Mouse (Mus musculus) forebrain, postnatal 0 days (tissue): ENCODE measurements around the gene Ttc16. TPM values are rescaled to one million over a fixed set of nuclear protein-coding genes. Genes with fewer than 3 reads are reported as not detected.
A peak's percentile ranks its signal among the peaks of the same experiment; 100 is the strongest.

Source experiments
- ATAC-seq: fragments of 200-750 bp; cut with Nextera tagmentation; 2 replicates; pipeline ENCODE4 v1.8.0; 2017; ENCODE audit warnings: mild to moderate bottlenecking, moderate library complexity
- DNase-seq: peaks from one replicate; pipeline ENCODE4 v3.0.0-alpha.2; 2015
- H3K27ac ChIP-seq: fragments of 300-500 bp; sonication (generic); 2 replicates; pipeline ENCODE4 v1.5.1; 2014; ENCODE audit warnings: low read depth, mild to moderate bottlenecking, antibody characterized with exemption, low read length, moderate library complexity, mixed read lengths
- H3K27me3 ChIP-seq: fragments of 300-500 bp; sonication (generic); 2 replicates; pipeline ENCODE4 v1.6.1; 2014; ENCODE audit warnings: mild to moderate bottlenecking, low read length, mixed read lengths; ENCODE audit not compliant: insufficient read depth
- H3K36me3 ChIP-seq: fragments of 300-500 bp; sonication (generic); 2 replicates; pipeline ENCODE4 v1.6.1; 2014; ENCODE audit warnings: mild to moderate bottlenecking, moderate library complexity; ENCODE audit not compliant: insufficient read depth
- H3K4me1 ChIP-seq: fragments of 300-500 bp; sonication (generic); 2 replicates; pipeline ENCODE4 v1.6.1; 2014; ENCODE audit warnings: antibody characterized with exemption; ENCODE audit not compliant: insufficient read depth
- H3K4me2 ChIP-seq: fragments of 300-500 bp; sonication (generic); 2 replicates; pipeline ENCODE4 v1.6.1; 2014; ENCODE audit warnings: low read depth, mild to moderate bottlenecking, moderate library complexity
- H3K4me3 ChIP-seq: fragments of 300-500 bp; sonication (generic); 2 replicates; pipeline ENCODE4 v1.5.1; 2014; ENCODE audit warnings: low read depth, low read length, mixed read lengths
- H3K9ac ChIP-seq: fragments of 300-500 bp; sonication (generic); 2 replicates; pipeline ENCODE4 v1.6.1; 2014; ENCODE audit warnings: mild to moderate bottlenecking
- H3K9me3 ChIP-seq: fragments of 300-500 bp; sonication (generic); 2 replicates; pipeline ENCODE4 v1.6.1; 2016; ENCODE audit warnings: low read length
- CTCF ChIP-seq: sonication (generic); IDR thresholded peaks from 2 replicates; pipeline ENCODE4 v1.5.1; 2016; ENCODE audit warnings: antibody characterized with exemption, control low read depth, low read depth
- WGBS: fragments of 180-500 bp; shearing (Covaris S2); extraction: QIAGEN DNeasy Blood & Tissue Kit; methylation state at CpG from one replicate; pipeline ENCODE4 v1.1.7; 2014; 5-methylcytosine and 5-hydroxymethylcytosine counted together
- polyA plus RNA-seq: library from polyadenylated mRNA; unstranded; fragments of >200 nt; fragmentation: Nextera tagmentation; extraction: Ambion mirVana; gene quantifications from 2 replicates; pipeline ENCODE4 v1.2.1, GENCODE M21; 2015
- total RNA-seq: library from RNA; depleted of rRNA; stranded (reverse); fragments of >200 nt; gene quantifications from 2 replicates; pipeline ENCODE4 v1.2.3, GENCODE M21; 2014

The Ttc16 gene
- total and polyA plus RNA-seq, 2 experiments from 2014 or later = 1.00 to 1.2 TPM

GRCm38 (mm10) chr2:32784048-32784681 is 8.7 kb upstream of the Ttc16 start, which contains the start of gene Cfap157:
TSS of gene Cfap157 (minus strand) at chr2:32784428.
- Histone ChIP-seq H3K9me3 (no peaks in the 10 kb centered on the region), H3K4me2 (peak within 1 kb of the TSS; percentile 17; the same call in 1 of the 2 replicates), H3K4me1 (no peaks in the 10 kb centered on the region), H3K4me3 (no peak within 1 kb of the TSS), H3K36me3 (peaks cover 6% of the 10 kb centered on the region), H3K9ac (no peak within 1 kb of the TSS), H3K27ac (no peak within 1 kb of the TSS), H3K27me3 (no peaks in the 10 kb centered on the region)
- DNase-seq (peak; percentile 22), ATAC-seq (peak; percentile 60; the same call in 1 of the 2 replicates)
- TF ChIP-seq CTCF = no peak
- 72% methylated on average over 4 of the region's 4 CpGs for WGBS

- Histone ChIP-seq H3K9me3 (no peaks in the 10 kb centered on the region), H3K27ac (no peak overlapping the region), H3K4me2 (no peak overlapping the region), H3K9ac (no peak overlapping the region), H3K4me3 (no peak overlapping the region), H3K27me3 (no peaks in the 10 kb centered on the region), H3K4me1 (no peaks in the 10 kb centered on the region), H3K36me3 (no peaks in the 10 kb centered on the region)
- ATAC-seq = no peak
- TF ChIP-seq CTCF = no peak
- WGBS = 80% methylated on average over 6 of the region's 6 CpGs
- no peak for DNase-seq
These were observed 6.3 kb upstream of the Ttc16 start for GRCm38 (mm10) chr2:32781710-32782109.

GRCm38 (mm10) chr2:32779714-32780113 is 4.3 kb upstream of the Ttc16 start:
- Histone ChIP-seq H3K27me3 (no peaks in the 10 kb centered on the region), H3K9ac (no peak overlapping the region), H3K4me3 (no peak overlapping the region), H3K36me3 (no peaks in the 10 kb centered on the region), H3K4me1 (0 out of 2 replicates have a peak, but pooled peaks cover 9% of the 10 kb centered on the region), H3K27ac (no peak overlapping the region), H3K4me2 (no peak overlapping the region), H3K9me3 (no peaks in the 10 kb centered on the region)
- no peak for DNase-seq
- 92% methylated on average over 6 of the region's 6 CpGs for whole genome bisulfite sequencing
- ATAC-seq = no peak
- TF ChIP-seq CTCF = no peak

- Histone ChIP-seq H3K4me3 (no peak overlapping the region), H3K4me2 (no peak overlapping the region), H3K9me3 (no peaks in the 10 kb centered on the region), H3K4me1 (0 out of 2 replicates have a peak, but pooled peaks cover 9% of the 10 kb centered on the region), H3K27ac (no peak overlapping the region), H3K36me3 (no peaks in the 10 kb centered on the region), H3K27me3 (no peaks in the 10 kb centered on the region), H3K9ac (no peak overlapping the region)
- WGBS = 12% methylated on average over 8 of the region's 8 CpGs
- peak; percentile 78 for TF ChIP-seq CTCF
- DNase-seq = peak; percentile 32
- ATAC-seq = no peak
These were observed 3.7 kb upstream of the Ttc16 start for GRCm38 (mm10) chr2:32779131-32779530.

- H3K4me3 ChIP-seq = no peak overlapping the region
- no peak overlapping the region for H3K27ac ChIP-seq
- no peaks in the 10 kb centered on the region for H3K9me3 ChIP-seq
- no peak for TF ChIP-seq CTCF
- H3K4me2 ChIP-seq = no peak overlapping the region
- no peak for ATAC-seq
- no peaks in the 10 kb centered on the region for H3K36me3 ChIP-seq
- H3K27me3 ChIP-seq = no peaks in the 10 kb centered on the region
- H3K9ac ChIP-seq = no peak overlapping the region
- no peak for DNase-seq
- H3K4me1 ChIP-seq = 0 out of 2 replicates have a peak, but pooled peaks cover 9% of the 10 kb centered on the region
- WGBS = 92% methylated on average over 6 of the region's 6 CpGs
These were observed 2.6 kb upstream of the Ttc16 start for GRCm38 (mm10) chr2:32778081-32778480.

- DNase-seq = no peak
- TF ChIP-seq CTCF = no peak
- 26% methylated on average over 22 of the region's 22 CpGs for WGBS
- Histone ChIP-seq H3K36me3 (no peaks in the 10 kb centered on the region), H3K4me2 (peak overlapping the region; percentile 68), H3K4me1 (0 out of 2 replicates have a peak, but pooled peaks cover 9% of the 10 kb centered on the region), H3K27ac (no peak overlapping the region), H3K27me3 (no peaks in the 10 kb centered on the region), H3K4me3 (peak overlapping the region; percentile 48), H3K9me3 (no peaks in the 10 kb centered on the region), H3K9ac (peak overlapping the region; percentile 44; the same call in 1 of the 2 replicates)
- no peak for ATAC-seq
These were observed 759 bp upstream of the Ttc16 start for GRCm38 (mm10) chr2:32776192-32776591.

GRCm38 (mm10) chr2:32772626-32773279 is 2.7 kb downstream of the Ttc16 start:
- DNase-seq (no peak), ATAC-seq (no peak)
- Histone ChIP-seq H3K9ac (no peak overlapping the region), H3K4me2 (no peak overlapping the region), H3K4me3 (no peak overlapping the region), H3K27ac (no peak overlapping the region), H3K9me3 (no peaks in the 10 kb centered on the region), H3K27me3 (no peaks in the 10 kb centered on the region), H3K36me3 (no peaks in the 10 kb centered on the region), H3K4me1 (0 out of 2 replicates have a peak, but pooled peaks cover 9% of the 10 kb centered on the region)
- 86% methylated on average over 8 of the region's 8 CpGs for WGBS
- TF ChIP-seq CTCF = no peak
